Mouse (Mus musculus) CD4-positive helper T cell, adult 2 months (primary cell): ENCODE results near the gene Fbxw7.
"Not testable (repeated sequence)": the region's sequence is repeated elsewhere in the genome, so short reads cannot be mapped to it uniquely, and the experiment has no call there.

ENCODE experiments used
- DNase-seq: peaks from one replicate; pipeline ENCODE4 v3.0.0-alpha.2; 2012; ENCODE audit warnings: low read depth, missing footprints, low spot score

The Fbxw7 gene

GRCm38 (mm10) chr3:84826938-84827337, 11.9 kb downstream of the Fbxw7 start:
- DNase-seq: no peak

- DNase-seq: peak; percentile 19
Observed at GRCm38 (mm10) chr3:84827617-84828016, 12.5 kb downstream of the Fbxw7 start.

- DNase-seq: no peak
Observed at GRCm38 (mm10) chr3:84829366-84829765, 14.3 kb downstream of the Fbxw7 start.

GRCm38 (mm10) chr3:84836029-84836428, 21.0 kb downstream of the Fbxw7 start:
- DNase-seq: no peak

GRCm38 (mm10) chr3:84837984-84838383, 22.9 kb downstream of the Fbxw7 start:
- no peak for DNase-seq

- DNase-seq: no peak
Observed at GRCm38 (mm10) chr3:84839499-84839898, 24.4 kb downstream of the Fbxw7 start.

GRCm38 (mm10) chr3:84841271-84841670, 26.2 kb downstream of the Fbxw7 start:
- no peak for DNase-seq

GRCm38 (mm10) chr3:84842793-84843192, 27.7 kb downstream of the Fbxw7 start:
- DNase-seq: no peak

- peak; percentile 61 for DNase-seq
Observed at GRCm38 (mm10) chr3:84843594-84843993, 28.5 kb downstream of the Fbxw7 start.

GRCm38 (mm10) chr3:84848798-84849197, 33.7 kb downstream of the Fbxw7 start:
- peak; percentile 84 for DNase-seq

- no peak for DNase-seq
Observed at GRCm38 (mm10) chr3:84850418-84850817, 35.4 kb downstream of the Fbxw7 start.

- no peak for DNase-seq
Observed at GRCm38 (mm10) chr3:84851801-84852200, 36.7 kb downstream of the Fbxw7 start.

- DNase-seq: no peak
Observed at GRCm38 (mm10) chr3:84852877-84853276, 37.8 kb downstream of the Fbxw7 start.

GRCm38 (mm10) chr3:84854440-84854839, 39.4 kb downstream of the Fbxw7 start:
- DNase-seq: no peak

- DNase-seq: no peak
Observed at GRCm38 (mm10) chr3:84860669-84861068, 45.6 kb downstream of the Fbxw7 start.

- not testable (repeated sequence) for DNase-seq
Observed at GRCm38 (mm10) chr3:84861817-84862216, 46.7 kb downstream of the Fbxw7 start.

- DNase-seq: no peak
Observed at GRCm38 (mm10) chr3:84865684-84866083, 50.6 kb downstream of the Fbxw7 start.

GRCm38 (mm10) chr3:84866866-84867265, 51.8 kb downstream of the Fbxw7 start:
- DNase-seq: no peak

- no peak for DNase-seq
Observed at GRCm38 (mm10) chr3:84867434-84867975, 52.4 kb downstream of the Fbxw7 start.

- DNase-seq: no peak
Observed at GRCm38 (mm10) chr3:84867991-84868390, 52.9 kb downstream of the Fbxw7 start.

- DNase-seq: no peak
Observed at GRCm38 (mm10) chr3:84870126-84870525, 55.1 kb downstream of the Fbxw7 start.

- no peak for DNase-seq
Observed at GRCm38 (mm10) chr3:84875306-84875705, 60.2 kb downstream of the Fbxw7 start.

- no peak for DNase-seq
Observed at GRCm38 (mm10) chr3:84876211-84876610, 61.1 kb downstream of the Fbxw7 start.

- DNase-seq: no peak
Observed at GRCm38 (mm10) chr3:84883817-84884483, 68.9 kb downstream of the Fbxw7 start.
